Mouse (Mus musculus): ENCODE data around the gene Epp13.
A peak's percentile ranks its signal among the peaks of the same experiment; 100 is the strongest.
"Not testable (repeated sequence)": the region's sequence is repeated elsewhere in the genome, so short reads cannot be mapped to it uniquely, and the experiment has no call there.

Epp13 gene

DNA sequence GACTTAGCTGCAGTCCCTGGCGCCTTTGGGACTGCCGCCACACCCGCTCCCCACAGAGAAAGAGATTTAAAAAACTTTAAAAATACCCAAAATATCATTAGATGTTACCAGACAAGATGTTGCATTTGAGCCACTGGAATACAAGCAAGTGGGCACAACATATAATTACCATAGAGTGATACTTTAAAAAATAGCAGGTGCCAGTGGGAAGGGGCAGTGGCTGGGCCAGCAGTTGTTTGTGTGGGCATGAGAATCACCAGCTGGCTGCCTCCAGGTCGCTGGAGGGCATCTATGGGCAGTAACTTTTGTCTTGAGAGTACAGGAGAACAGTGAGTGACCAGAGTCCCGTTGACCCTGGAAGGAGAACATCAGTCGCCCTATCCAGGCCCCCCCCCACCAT is at the start of gene Epp13:
Gene Epp13, plus strand, starts transcription at position 301 of the 400 bp plus-strand sequence.
- DNase-seq (ENCODE audit: low spot score in 2 of 2): no peak

DNA sequence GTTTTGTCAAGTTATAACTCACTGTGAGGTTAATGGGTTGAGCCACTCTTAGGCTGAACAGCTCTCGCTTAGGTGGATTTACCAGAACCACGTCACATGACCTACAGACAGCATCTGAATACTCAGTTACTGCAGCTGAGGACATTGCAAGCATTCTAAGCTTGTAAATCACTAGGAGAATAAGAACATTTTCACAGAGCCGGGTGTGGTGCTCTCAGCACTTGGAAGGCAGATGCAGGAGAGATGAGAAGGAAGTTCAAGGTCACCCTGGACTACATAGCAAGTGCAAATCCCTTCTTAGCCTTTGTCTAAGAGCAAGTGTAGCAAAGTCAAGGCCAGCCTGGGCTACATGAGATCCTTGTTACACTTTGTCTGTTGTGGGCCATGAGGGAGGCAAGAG is 48.3 kb upstream of the Epp13 start:
- DNase-seq (ENCODE audit: low spot score in 2 of 2): no peak

DNA sequence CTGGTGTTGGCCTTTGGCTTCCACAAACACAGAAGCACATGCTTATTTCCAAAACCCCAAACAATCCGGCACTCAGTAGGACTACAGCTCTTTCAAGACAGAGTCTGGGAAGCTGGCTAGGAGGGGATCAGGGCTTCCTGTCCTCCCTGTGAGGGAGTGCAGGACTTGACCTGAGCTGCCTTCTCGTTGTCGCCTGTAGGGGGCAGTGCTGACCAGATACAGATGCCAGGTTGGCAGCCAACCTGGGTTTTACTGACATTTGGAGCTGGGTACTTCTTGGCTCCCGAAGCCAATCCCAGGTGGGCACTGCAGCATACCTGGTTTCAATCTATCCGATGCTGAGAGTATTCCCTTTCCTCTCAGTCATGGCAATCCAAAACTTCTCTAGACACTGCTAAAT is 39.4 kb upstream of the Epp13 start:
- DNase-seq (ENCODE audit: low spot score in 2 of 2): no peak

DNA sequence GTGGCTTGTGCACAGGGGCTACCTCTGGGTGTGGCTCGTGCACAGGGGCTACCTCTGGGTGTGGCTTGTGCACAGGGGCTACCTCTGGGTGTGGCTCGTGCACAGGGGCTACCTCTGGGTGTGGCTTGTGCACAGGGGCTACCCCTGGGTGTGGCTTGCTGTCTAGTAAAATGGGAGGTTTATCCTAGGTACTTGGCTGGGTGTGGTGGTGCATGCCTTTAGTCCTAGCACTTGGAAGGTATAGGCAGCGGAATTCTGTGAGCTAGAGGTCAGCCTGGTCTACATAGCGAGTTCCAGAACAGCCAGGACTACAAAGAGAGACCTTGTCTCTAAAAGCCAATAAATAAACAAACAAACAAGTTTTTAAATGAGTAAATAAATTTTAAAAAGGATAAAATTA is 37.8 kb upstream of the Epp13 start:
- not testable (repeated sequence) for DNase-seq (ENCODE audit: low spot score in 2 of 2)

DNA sequence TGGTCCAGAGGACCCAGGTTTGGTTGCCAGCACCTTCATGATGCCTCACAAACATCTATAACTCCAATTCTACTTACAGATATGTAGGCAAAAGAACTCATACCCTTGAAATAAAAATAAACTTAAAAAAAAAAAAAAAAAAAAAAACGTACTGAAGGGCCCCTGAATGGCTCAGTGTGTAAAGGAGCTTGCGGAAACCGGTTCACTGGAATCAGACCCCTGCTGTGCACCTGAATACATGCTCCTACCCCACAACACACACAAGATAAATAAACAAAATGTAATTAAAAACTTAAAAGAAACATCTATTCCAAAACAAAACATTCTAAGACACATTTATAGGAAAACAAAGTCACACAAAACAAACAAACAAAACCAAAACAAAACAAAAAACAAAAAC is 32.4 kb upstream of the Epp13 start:
- no peak for DNase-seq (ENCODE audit: low spot score in 2 of 2)

DNA sequence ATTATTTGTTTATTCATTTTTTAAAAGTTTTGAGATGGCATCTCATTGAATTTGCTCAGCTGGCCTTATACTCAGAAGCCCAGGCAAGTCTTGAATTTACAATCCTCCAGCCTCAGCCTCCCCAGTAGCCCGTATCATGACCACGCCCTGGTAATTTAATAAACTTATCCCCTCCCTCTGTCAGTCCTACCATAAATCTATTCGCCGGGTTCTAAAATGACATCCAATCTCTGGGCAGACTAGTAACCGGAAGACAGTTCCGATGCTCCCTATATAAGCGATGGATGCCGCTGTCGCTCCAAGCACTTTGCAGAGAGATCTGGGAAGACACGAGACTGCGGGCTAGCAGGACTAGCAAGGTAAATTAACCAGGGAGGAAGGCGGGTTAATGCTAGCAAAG is 30.5 kb upstream of the Epp13 start, which contains the start of gene Zscan5b:
Gene Zscan5b, plus strand, starts transcription at position 301 of the 400 bp plus-strand sequence.
- DNase-seq (ENCODE audit: low spot score in 2 of 2): no peak

DNA sequence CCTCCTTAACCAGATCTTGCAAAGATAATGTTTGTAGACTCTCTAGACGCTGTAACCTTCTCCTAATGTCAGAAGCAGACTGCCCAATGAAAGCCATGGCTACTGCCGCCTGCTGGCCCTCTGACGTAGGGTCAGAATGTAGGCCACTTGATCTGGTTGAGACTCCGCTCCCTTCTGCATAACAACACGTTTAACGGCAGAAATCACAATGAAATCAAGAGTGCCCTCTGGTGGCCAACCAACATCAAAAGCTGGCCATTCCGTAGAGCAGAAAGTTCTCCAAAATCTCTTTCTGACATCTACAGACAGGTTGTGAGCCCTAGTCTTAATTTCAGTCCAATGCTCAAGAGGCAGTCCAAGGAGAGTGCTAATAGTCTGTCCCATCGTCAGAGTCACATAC is 24.0 kb upstream of the Epp13 start:
- DNase-seq (ENCODE audit: low spot score in 2 of 2): not testable (repeated sequence)

DNA sequence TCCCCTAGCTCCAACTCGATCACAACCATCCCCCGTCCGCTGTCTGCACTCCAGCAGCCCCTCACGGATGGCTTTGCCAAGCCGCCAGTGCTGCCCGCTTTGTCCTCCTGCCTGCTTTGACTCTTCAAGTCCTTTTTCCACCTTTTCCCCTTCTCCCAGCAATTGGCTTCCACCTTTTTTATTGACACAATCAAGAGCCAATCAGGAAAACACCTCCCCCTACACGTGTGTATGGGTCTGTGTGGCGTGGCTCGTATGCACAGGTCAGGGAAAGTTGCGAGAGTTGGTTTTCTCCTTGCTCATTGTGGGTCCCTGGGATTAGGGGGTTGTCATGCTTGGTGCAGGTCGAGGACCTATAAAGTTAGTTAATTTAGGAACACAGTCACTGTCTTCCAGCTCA is 12.7 kb upstream of the Epp13 start:
- DNase-seq (ENCODE audit: low spot score in 2 of 2): no peak

DNA sequence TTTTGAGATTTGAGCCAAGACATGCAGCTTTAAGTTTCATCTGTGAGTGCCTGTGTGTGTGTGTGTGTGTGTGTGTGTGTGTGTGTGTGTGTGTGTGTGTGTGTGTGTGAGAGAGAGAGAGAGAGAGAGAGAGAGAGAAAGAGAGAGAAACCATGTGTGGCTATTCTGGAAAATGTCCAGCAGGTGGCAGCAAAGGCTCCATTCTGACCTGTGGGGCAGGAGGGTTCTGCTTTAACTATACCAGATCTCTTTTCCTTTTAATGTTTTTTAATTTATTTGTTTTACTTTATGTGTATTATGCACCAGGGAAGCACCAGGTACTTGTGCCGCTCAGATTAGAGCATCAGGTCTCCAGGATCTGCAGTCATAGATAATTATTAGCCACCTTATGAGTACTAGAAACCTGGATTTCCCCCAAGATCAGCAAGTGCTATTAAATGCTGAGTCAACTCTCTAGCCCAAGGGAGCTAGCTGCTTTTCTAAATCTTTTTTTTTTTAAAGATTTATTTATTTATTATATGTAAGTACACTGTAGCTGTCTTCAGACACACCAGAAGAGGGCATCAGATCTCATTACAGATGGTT is 11.6 kb upstream of the Epp13 start:
- DNase-seq (ENCODE audit: low spot score in 2 of 2): not testable (repeated sequence)

DNA sequence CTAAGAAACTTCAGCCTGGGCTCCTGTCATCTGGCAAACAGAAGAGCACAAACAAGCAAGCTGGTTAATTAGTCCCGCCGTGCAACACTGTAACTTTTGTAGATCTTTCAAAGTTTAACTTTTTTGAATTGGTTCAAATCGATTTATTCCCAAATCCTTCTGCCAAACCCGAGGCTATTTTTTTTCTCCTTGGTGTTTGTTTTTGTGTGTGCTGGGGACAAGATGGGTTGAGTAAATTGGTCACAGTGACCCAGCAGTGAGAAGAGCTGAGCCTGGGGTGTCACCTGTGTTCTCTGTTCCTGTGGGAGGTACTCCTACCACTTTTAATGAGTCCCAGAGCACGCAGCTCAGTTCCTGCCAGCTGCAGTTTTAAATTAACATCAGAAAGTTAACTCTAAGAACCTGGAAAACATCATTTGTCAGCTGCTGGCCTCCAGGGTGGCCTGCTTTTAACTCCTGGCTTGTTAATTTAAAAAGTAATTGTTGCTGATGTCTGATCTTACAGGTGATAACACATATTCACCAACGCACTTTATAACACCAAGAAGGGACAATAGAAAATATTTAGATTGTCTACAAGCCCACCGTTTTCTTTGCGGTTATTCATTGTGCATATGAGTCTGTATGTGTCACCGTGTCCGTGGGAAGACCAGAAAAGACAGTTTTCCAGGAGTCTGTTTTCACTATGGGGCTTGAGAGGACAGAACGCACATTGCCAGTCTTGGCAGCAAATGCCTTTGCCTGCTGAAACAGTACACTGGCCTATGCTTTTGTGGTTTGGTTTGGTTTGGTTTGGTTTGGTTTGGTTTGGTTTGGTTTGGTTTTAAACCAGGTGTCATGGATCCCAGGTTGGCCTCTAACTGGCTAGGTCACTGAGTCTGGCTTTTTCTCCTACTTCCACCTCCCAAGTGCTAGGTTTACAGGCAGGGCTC is 7.9 kb upstream of the Epp13 start:
- no peak for DNase-seq (ENCODE audit: low spot score in 2 of 2)

DNA sequence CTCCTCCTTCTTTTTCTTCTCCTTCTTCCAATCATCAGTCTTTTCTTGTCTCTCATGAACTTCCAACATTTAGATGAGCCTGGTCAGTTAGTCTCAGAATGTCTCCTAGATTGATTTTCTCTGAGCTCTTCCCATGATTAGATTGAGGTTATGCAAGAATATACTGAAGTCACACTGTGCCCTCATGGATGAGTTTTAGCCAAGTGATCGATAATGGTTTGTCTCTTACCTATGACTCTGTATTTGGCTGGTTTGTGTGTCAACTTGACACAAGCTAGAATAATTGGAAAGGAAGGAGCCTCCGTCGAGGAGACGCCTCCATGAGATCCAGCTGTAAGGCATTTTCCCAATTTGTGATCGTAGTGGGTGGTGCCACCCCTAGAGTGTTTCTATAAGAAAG is 1.9 kb downstream of the Epp13 start:
- no peak for DNase-seq (ENCODE audit: low spot score in 2 of 2)

DNA sequence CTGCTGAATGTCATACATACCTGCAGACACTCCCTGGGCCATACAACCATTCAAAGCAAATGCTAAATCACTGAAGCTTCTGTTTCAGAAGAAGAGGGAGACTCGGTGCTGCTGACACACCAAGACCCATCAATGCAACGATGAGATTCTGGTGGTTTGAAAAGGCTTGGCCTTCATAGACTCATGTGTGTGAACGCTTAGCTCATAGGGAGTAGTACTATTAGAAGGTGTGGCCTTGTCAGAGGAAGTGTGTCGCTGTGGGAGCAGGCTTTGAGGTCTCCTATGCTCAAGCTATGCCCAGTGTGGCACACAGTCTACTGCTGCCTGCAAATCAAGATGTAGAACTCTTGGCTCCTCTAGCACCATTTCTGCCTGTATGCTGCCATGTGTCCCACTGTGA is 4.9 kb downstream of the Epp13 start:
- no peak for DNase-seq (ENCODE audit: low spot score in 2 of 2)

DNA sequence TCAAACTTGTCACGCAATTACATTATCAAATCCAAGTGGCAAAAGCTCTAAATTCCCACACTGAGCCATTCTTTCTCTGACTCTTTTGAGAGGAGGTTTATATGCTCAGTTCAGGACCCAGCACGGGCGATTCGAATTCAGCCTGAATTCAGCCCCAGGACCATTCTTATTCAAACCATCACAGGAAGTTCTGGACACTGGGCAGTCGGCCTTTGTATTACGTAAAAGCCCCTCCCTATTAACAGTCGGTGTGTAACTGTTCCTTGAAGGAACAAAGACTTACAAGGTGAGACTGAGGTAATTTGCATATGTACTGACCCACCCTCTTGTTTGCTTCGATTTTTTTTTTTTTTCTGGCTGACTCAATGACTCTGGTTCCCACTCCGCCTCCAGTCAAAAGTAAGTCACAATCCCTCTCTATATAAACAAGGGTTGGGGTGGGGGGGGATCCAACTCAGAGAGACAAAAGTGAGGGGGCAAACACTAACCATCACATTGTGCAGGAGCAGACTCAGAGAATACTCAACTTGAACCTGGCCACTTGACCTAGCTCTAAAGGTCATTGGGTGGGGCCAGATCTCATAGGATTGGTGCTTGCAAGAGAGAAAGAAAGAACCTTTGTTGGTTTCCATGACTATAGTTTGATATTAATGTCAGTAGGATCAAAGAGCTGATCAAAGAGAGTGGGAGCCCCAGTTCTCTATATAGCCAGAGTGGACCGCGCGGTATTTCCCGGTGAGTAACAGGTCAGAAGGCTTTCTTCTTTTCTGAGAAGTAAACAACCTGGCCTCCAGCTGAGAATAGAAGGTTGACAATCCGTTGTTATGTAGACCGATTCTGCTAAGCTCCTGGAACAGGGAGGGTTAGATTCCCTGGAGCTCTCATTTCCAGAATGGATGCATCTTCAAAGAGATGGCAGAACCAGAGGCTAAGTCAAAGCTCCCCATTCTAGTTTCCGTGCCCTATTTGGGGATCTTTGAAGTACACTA is 6.0 kb downstream of the Epp13 start:
- DNase-seq (ENCODE audit: low spot score in 2 of 2): no peak

DNA sequence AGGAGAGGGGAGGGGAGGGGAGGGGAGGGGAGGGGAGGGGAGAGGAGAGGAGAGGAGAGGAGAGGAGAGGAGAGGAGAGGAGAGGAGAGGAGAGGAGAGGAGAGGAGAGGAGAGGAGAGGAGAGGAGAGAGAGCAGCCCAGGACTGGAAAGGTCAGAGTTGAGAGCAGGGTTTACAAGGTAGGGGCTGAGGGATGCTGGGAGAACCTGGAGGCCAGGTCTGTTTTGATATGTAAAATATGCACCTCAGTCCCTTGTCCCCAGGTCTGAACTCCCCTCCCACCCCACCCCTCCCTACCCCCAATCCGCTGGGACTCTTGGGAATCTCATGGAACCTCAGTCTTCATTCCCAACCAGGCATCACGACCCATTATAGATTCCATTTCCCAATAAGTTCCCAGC is 7.5 kb downstream of the Epp13 start:
- not testable (repeated sequence) for DNase-seq (ENCODE audit: low spot score in 2 of 2)

DNA sequence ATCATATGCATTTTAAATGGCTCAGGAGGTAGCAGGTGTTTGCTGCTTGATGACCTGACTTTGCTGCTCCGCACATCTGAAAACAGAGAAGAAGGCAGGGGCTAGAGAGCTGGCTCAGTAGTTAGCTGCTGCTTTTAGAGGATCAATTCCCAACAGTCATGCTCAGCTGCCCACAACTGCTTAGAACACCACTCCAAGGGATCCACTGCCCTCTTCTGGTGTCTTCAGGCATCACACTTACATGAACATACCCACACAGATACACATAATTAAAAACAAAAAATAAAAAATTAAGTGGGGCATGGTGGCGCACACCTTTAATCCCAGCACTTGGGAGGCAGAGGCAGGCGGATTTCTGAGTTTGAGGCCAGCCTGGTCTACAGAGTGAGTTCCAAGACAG is 9.6 kb downstream of the Epp13 start:
- no peak for DNase-seq (ENCODE audit: low spot score in 2 of 2)

DNA sequence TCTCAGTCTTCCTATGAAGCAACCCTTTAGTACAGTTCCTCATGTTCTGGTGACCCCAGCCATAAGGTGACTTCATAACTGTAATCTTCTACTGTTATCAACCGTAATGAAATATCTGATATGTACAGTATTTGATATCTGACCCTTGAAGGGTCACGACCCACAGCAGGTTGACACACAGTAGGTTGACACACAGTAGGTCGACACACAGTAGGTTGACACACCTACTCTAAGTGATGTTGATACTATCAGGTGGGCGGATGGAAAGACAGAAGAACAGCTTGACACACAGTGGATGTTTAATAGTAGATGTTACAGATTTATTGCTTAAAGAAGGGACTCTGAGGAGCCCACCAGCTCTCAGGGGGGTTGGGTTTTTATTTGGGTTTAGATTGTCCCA is 10.5 kb downstream of the Epp13 start:
- no peak for DNase-seq (ENCODE audit: low spot score in 2 of 2)

DNA sequence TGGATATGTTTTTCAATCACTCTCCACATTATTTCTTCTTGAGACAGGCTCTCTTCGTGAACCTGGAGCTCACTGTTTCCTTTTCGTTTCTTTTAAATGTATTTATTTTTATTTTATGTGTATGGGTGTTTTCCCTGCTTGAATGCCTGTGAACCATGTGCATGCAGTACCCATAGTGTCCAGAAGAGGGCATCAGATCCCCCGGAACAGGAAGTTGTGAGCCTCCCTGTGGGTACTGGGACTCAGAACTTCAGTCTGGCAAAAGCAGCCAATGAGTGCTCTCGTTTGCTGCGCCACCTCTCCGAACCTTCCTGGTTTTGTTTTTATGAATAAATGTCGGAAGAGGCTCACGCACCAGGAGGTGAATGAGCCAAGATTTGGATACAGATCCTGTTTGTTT is 13.2 kb downstream of the Epp13 start:
- no peak for DNase-seq (ENCODE audit: low spot score in 2 of 2)

DNA sequence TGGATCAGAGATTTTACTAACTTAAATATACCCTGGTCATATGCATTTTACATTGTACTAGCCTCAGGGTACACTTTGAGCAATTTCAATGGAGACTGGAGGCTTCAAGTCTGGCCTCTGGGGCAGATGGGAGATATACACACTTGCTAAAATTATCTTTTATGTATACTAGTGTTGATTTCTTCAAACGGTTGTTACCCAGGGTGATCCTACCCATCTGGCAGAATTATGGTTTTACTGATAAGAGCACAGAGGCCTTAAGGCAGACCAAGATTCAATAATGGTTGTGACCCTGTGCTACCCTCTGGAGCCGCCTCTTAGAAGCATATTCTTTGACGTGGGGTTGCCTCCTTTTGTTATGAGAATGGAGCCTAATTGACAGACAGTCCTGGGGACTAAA is 25.4 kb downstream of the Epp13 start:
- no peak for DNase-seq (ENCODE audit: low spot score in 2 of 2)

DNA sequence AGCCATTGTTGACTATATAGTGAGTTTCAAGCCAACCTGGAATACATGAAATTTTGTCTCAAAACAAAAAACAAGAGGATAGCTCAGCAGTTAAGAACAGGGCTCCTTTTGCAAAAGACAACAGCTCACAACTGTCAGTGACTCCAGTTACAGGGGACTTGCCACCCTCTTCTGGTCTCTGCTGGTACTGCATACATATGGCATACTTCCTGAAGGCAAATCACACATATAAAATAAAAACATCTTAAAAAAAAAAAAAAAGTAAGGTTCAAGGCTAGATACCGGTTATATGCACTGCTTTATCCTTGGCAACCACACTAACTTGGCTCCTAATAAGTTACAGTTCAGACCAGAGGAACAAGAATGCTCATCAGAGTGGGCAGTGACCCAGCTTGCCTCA is 30.2 kb downstream of the Epp13 start:
- peak; percentile 23 to 63 for DNase-seq (ENCODE audit: low spot score in 2 of 2)

DNA sequence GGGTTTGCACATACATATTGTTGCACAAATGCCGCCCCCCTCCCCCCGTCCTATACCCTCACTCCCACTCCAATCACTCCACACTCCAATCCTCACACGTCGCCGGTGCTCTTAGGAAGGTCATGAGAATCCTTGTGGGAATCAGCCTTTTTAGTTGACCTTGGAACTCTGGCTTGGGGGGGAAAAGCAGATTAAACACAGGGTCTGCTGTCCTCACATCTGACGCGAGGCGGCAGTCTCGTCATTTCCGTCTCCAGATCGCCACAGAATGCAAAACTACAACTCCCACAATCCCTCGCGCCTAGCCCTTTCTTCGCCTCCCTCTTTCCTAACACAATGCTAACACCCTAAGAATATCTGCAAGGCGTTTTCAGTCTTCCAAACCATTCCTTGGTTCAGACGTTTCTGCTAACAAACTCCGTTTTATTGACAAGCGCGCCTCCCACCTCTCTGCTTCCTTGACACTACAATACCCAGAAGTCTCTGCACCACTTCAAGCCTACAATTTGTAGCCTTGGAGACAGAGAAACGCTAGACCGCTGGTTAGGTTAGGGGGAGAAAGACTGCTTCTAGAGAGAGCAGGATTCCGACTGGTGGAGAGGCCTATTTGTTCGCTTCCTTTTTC is 31.1 kb downstream of the Epp13 start:
- peak; percentile 67 to 84 for DNase-seq (ENCODE audit: low spot score in 2 of 2)

DNA sequence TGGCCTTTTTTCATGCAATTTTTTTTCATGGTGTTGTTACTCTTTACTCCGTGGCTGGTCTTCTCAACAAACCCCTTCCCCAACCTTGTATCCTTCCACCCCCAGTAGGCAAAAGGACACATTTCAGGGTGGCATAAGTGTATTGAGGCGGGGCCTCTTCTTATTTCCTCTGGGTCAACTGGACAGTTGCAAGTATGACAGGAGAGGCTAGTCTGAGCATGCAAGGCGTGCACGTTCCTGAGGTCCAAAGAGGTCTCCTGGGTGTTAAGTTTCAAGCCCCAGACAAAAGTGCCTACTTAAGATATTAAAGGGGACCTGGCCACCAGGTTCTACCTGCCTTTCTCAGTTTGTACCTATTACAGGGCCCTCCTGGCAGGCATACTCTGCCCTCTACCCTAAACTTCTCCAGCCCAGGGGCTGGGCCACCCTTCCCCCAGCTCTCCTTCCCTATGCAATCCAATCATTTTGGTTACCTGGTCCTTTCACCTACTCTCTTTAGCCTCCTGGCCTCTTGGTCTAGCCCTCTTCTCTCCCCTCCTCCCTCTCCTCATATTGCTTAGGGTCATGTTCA is 32.0 kb downstream of the Epp13 start:
- DNase-seq (ENCODE audit: low spot score in 2 of 2): peak in 1 of 2 experiments; percentile 3

All from heart, adult 9 months (tissue).